8 mouse cellular contexts compared by ENCODE assay signal in the genomic region with DNA sequence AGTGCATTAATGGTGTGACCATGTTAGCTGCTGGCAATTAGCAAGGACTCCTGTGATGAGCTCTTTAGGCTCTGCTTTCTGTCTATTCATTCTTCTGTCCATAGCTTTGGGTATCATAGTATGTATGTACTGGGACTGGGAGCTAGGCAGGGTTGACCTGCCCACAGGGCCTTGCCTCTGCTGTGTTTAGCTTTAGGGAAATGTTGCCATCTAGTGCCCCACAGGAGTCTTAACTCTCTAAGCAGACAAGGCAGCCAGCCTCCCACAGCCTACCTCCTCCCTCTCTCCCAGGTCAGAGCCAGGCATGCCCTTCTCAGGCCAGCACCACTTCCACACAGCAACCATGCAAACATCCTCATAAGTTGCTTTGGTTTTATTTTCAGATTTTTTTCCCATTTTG. TPM values are rescaled to one million over a fixed set of nuclear protein-coding genes. Genes with fewer than 3 reads are reported as not detected.
DNase-seq lines count a peak whose midpoint lies in the region; ATAC-seq and TF ChIP-seq lines count a peak whose summit lies in the region.

No protein-coding gene starts in this region.

- H3K9me3 ChIP-seq in heart, embryonic 16.5 days (replicated peaks; ENCODE audit: control insufficient read depth, low read length), result no peaks in the 10 kb centered on the region

- peak; percentile 94 for ATAC-seq in frontal cortex, adult (ENCODE audit: low TSS enrichment)
- ATAC-seq in heart, embryonic 16.5 days (replicated peaks; ENCODE audit: extremely low read depth, insufficient read depth, low FRiP score), result peak; percentile 61; the same call in 1 of the 2 replicates
- peak; percentile 38; the same call in 1 of the 2 replicates for ATAC-seq in monocyte, adult 5-6 weeks (replicated peaks; ENCODE audit: insufficient number of reproducible peaks, low FRiP score, low TSS enrichment, poor library complexity, severe bottlenecking)

- no peaks in the 10 kb centered on the region for H3K27me3 ChIP-seq in C2C12 (ENCODE audit: control insufficient read depth, insufficient read depth, insufficient read length)
- no peaks in the 10 kb centered on the region for H3K27me3 ChIP-seq in heart, embryonic 16.5 days (ENCODE audit: control insufficient read depth, insufficient read depth, low read length)

- H3K36me3 ChIP-seq in C2C12 (ENCODE audit: control insufficient read depth, insufficient read depth), result no peaks in the 10 kb centered on the region
- H3K36me3 ChIP-seq in heart, embryonic 16.5 days (ENCODE audit: control insufficient read depth, insufficient read depth), result no peaks in the 10 kb centered on the region

- peak; percentile 59 for TF ChIP-seq CTCF in C2C12 (IDR thresholded peaks at IDR 0.05; ENCODE audit: control insufficient read depth, insufficient read depth, insufficient read length)
- TF ChIP-seq CTCF in bone marrow macrophage, adult 2 months (IDR thresholded peaks at IDR 0.05; ENCODE audit: low read depth, low read length), result peak; percentile 44; the same call in 1 of the 2 replicates

- no peak overlapping the region for H3K9ac ChIP-seq in heart, embryonic 16.5 days (ENCODE audit: low read length)

- H3K79me3 ChIP-seq in C2C12 (ENCODE audit: low read depth), result no peaks in the 10 kb centered on the region

- H3K4me3 ChIP-seq in C2C12 (ENCODE audit: insufficient read depth, poor library complexity, severe bottlenecking), result no peak overlapping the region
- H3K4me3 ChIP-seq in bone marrow macrophage, adult 2 months (ENCODE audit: insufficient read depth, low read length), result no peak overlapping the region
- no peak overlapping the region for H3K4me3 ChIP-seq in heart, embryonic 16.5 days (ENCODE audit: low read length)

- no peak overlapping the region for H3ac ChIP-seq in C2C12 (ENCODE audit: control insufficient read depth, insufficient read length, low read depth)

- H3K27ac ChIP-seq in bone marrow macrophage, adult 2 months (ENCODE audit: insufficient read depth, low read depth, low read length), result no peak overlapping the region
- no peak overlapping the region for H3K27ac ChIP-seq in heart, embryonic 16.5 days (ENCODE audit: low read length)

- DNase-seq in frontal cortex, postnatal 25 days (ENCODE audit: low spot score in 2 of 2), result no peak
- peak; percentile 49 for DNase-seq in layer of hippocampus, adult 9-11 months
- no peak for DNase-seq in right cerebral cortex, postnatal 25 days

- no peak for TF ChIP-seq POLR2A in bone marrow macrophage, adult 2 months (IDR thresholded peaks at IDR 0.05; ENCODE audit: borderline replicate concordance, low read depth, low read length)

- no peak overlapping the region for H3K4me2 ChIP-seq in heart, embryonic 16.5 days (ENCODE audit: low read depth, low read length)

- H3K4me1 ChIP-seq in bone marrow macrophage, adult 2 months (ENCODE audit: control insufficient read depth, insufficient read depth, low read length), result peaks cover 15% of the 10 kb centered on the region
- peaks cover 16% of the 10 kb centered on the region for H3K4me1 ChIP-seq in heart, embryonic 16.5 days (ENCODE audit: control insufficient read depth, insufficient read depth, low read length)

- H3K79me2 ChIP-seq in C2C12 (ENCODE audit: control insufficient read depth, insufficient read depth), result no peaks in the 10 kb centered on the region

TF ChIP-seq in C2C12, 6 proteins besides CTCF, POLR2A, EP300 and RAD21:
- TF ChIP-seq MYOG (IDR thresholded peaks at IDR 0.05; ENCODE audit: control insufficient read depth, extremely low read depth, insufficient read length) (no peak), MYOD1 (IDR thresholded peaks at IDR 0.05; ENCODE audit: control insufficient read depth, insufficient read length, low read depth) (no peak), MAX (IDR thresholded peaks at IDR 0.05) (no peak), FOSL1 (IDR thresholded peaks at IDR 0.05; ENCODE audit: insufficient read depth, low read length, poor library complexity, severe bottlenecking) (no peak), USF1 (IDR thresholded peaks at IDR 0.05; ENCODE audit: low read depth) (no peak)

RNA-seq across cellular contexts. Expression of a gene that starts 16.9 kb away (rescaled TPM):
- polyA plus RNA-seq in C2C12 (2012; fragmentation: generic; extraction: Trizol), result not detected
- polyA plus RNA-seq in bone marrow macrophage, adult 2 months (2012; ENCODE audit: insufficient read depth, insufficient read length, missing spikeins), result 0.19 and 0.27 TPM in 2 replicates
- polyA plus RNA-seq in heart, embryonic 16.5 days (2015; fragmentation: Nextera tagmentation; extraction: Ambion mirVana), result 0.28 and 0.55 TPM in 2 replicates
- 0.10 TPM in 1 of 3 replicates, not detected in the others for total RNA-seq in monocyte, adult 5-6 weeks (2017)

RNA-seq across cellular contexts. Expression of a gene that starts 38.0 kb away (rescaled TPM):
- 14.6 TPM for polyA plus RNA-seq in C2C12 (2012; fragmentation: generic; extraction: Trizol)
- polyA plus RNA-seq in bone marrow macrophage, adult 2 months (2012; ENCODE audit: insufficient read depth, insufficient read length, missing spikeins), result 85.0 and 90.6 TPM in 2 replicates
- 10.2 and 10.8 TPM in 2 replicates for polyA plus RNA-seq in heart, embryonic 16.5 days (2015; fragmentation: Nextera tagmentation; extraction: Ambion mirVana)
- 46.2 to 73.7 TPM (median 53.1 TPM) in 3 replicates for total RNA-seq in monocyte, adult 5-6 weeks (2017)

Comparison
In these comparisons a context has a peak if more than half of its experiments do, and no peak if none do; other contexts are left out.
1. ATAC-seq: peak in every context shown above with its lines; median percentile 94 in frontal cortex, adult; 61 in heart, embryonic 16.5 days; 38 in monocyte, adult 5-6 weeks.